Mouse (Mus musculus): ENCODE results near the gene Hoxd12. TPM values are rescaled to one million over a fixed set of nuclear protein-coding genes. Genes with fewer than 3 reads are reported as not detected.

The Hoxd12 gene
- polyA plus RNA-seq, 1 experiment from 2014 or later, result not detected

GRCm38 (mm10) chr2:74698201-74699052, 23.6 kb downstream of the Hoxd12 start:
- WGBS, result under 1% methylated on average over 85 of the region's 86 CpGs
- peaks cover 97% of the 10 kb centered on the region for H3K27me3 ChIP-seq (ENCODE audit: control insufficient read depth, insufficient read depth, low read depth, low read length)

GRCm38 (mm10) chr2:74699053-74699430, 24.2 kb downstream of the Hoxd12 start:
- H3K4me1 ChIP-seq (replicated peaks; ENCODE audit: control insufficient read depth, insufficient read depth, low read length), result peaks cover 4% of the 10 kb centered on the region
- 1% methylated on average over 17 of the region's 17 CpGs for WGBS
- H3K4me2 ChIP-seq (ENCODE audit: low read depth, low read length), result no peak overlapping the region
- no peaks in the 10 kb centered on the region for H3K36me3 ChIP-seq (ENCODE audit: control insufficient read depth, insufficient read depth, low read length)
- no peak overlapping the region for H3K27ac ChIP-seq (ENCODE audit: low read length)
- no peak overlapping the region for H3K9ac ChIP-seq (ENCODE audit: low read length)
- H3K4me3 ChIP-seq (ENCODE audit: low read length), result no peak overlapping the region
- no peaks in the 10 kb centered on the region for H3K9me3 ChIP-seq (ENCODE audit: control insufficient read depth, low read length)
- no peak for ATAC-seq (ENCODE audit: low read depth)
- peaks cover 97% of the 10 kb centered on the region for H3K27me3 ChIP-seq (ENCODE audit: control insufficient read depth, insufficient read depth, low read depth, low read length)

More at GRCm38 (mm10) chr2:74698201-74699052, 23.6 kb downstream of the Hoxd12 start:
- H3K9ac ChIP-seq (ENCODE audit: low read length), result no peak overlapping the region
- H3K4me1 ChIP-seq (replicated peaks; ENCODE audit: control insufficient read depth, insufficient read depth, low read length), result peaks cover 4% of the 10 kb centered on the region
- no peaks in the 10 kb centered on the region for H3K36me3 ChIP-seq (ENCODE audit: control insufficient read depth, insufficient read depth, low read length)
- no peak overlapping the region for H3K27ac ChIP-seq (ENCODE audit: low read length)
- peak overlapping the region; percentile 52 for H3K4me2 ChIP-seq (ENCODE audit: low read depth, low read length)
- H3K4me3 ChIP-seq (ENCODE audit: low read length), result peak overlapping the region; percentile 31
- no peaks in the 10 kb centered on the region for H3K9me3 ChIP-seq (ENCODE audit: control insufficient read depth, low read length)
- peak; percentile 58 for ATAC-seq (ENCODE audit: low read depth)

GRCm38 (mm10) chr2:74699664-74700545, 25.1 kb downstream of the Hoxd12 start:
- Histone ChIP-seq H3K4me2 (ENCODE audit: low read depth, low read length) (no peak overlapping the region), H3K4me3 (ENCODE audit: low read length) (no peak overlapping the region), H3K27me3 (ENCODE audit: control insufficient read depth, insufficient read depth, low read depth, low read length) (peaks cover 97% of the 10 kb centered on the region), H3K36me3 (ENCODE audit: control insufficient read depth, insufficient read depth, low read length) (no peaks in the 10 kb centered on the region), H3K9me3 (ENCODE audit: control insufficient read depth, low read length) (no peaks in the 10 kb centered on the region), H3K27ac (ENCODE audit: low read length) (no peak overlapping the region), H3K4me1 (replicated peaks; ENCODE audit: control insufficient read depth, insufficient read depth, low read length) (peaks cover 6% of the 10 kb centered on the region), H3K9ac (ENCODE audit: low read length) (no peak overlapping the region)
- ATAC-seq (ENCODE audit: low read depth), result no peak
- 2% methylated on average over 23 of the region's 23 CpGs for WGBS

GRCm38 (mm10) chr2:74700546-74701112, 25.8 kb downstream of the Hoxd12 start:
- Histone ChIP-seq H3K4me3 (ENCODE audit: low read length) (no peak overlapping the region), H3K27ac (ENCODE audit: low read length) (no peak overlapping the region), H3K4me1 (replicated peaks; ENCODE audit: control insufficient read depth, insufficient read depth, low read length) (peaks cover 14% of the 10 kb centered on the region), H3K9ac (ENCODE audit: low read length) (no peak overlapping the region), H3K36me3 (ENCODE audit: control insufficient read depth, insufficient read depth, low read length) (no peaks in the 10 kb centered on the region), H3K4me2 (ENCODE audit: low read depth, low read length) (no peak overlapping the region), H3K27me3 (ENCODE audit: control insufficient read depth, insufficient read depth, low read depth, low read length) (peaks cover 97% of the 10 kb centered on the region), H3K9me3 (ENCODE audit: control insufficient read depth, low read length) (no peaks in the 10 kb centered on the region)
- ATAC-seq (ENCODE audit: low read depth), result no peak
- WGBS, result 4% methylated on average over 22 of the region's 22 CpGs

GRCm38 (mm10) chr2:74701949-74702819, 27.4 kb downstream of the Hoxd12 start:
- H3K9ac ChIP-seq (ENCODE audit: low read length), result no peak overlapping the region
- H3K36me3 ChIP-seq (ENCODE audit: control insufficient read depth, insufficient read depth, low read length), result no peaks in the 10 kb centered on the region
- peaks cover 14% of the 10 kb centered on the region for H3K4me1 ChIP-seq (replicated peaks; ENCODE audit: control insufficient read depth, insufficient read depth, low read length)
- no peak for ATAC-seq (ENCODE audit: low read depth)
- 10% methylated on average over 17 of the region's 17 CpGs for WGBS
- peaks cover 95% of the 10 kb centered on the region for H3K27me3 ChIP-seq (ENCODE audit: control insufficient read depth, insufficient read depth, low read depth, low read length)
- no peaks in the 10 kb centered on the region for H3K9me3 ChIP-seq (ENCODE audit: control insufficient read depth, low read length)
- no peak overlapping the region for H3K4me2 ChIP-seq (ENCODE audit: low read depth, low read length)
- no peak overlapping the region for H3K27ac ChIP-seq (ENCODE audit: low read length)
- H3K4me3 ChIP-seq (ENCODE audit: low read length), result no peak overlapping the region

GRCm38 (mm10) chr2:74702820-74703219, 28.0 kb downstream of the Hoxd12 start:
- no peak overlapping the region for H3K27ac ChIP-seq (ENCODE audit: low read length)

GRCm38 (mm10) chr2:74703317-74703716, 28.5 kb downstream of the Hoxd12 start:
- WGBS, result 9% methylated on average over 10 of the region's 10 CpGs
- no peak for ATAC-seq (ENCODE audit: low read depth)
- H3K9me3 ChIP-seq (ENCODE audit: control insufficient read depth, low read length), result no peaks in the 10 kb centered on the region
- no peak overlapping the region for H3K4me2 ChIP-seq (ENCODE audit: low read depth, low read length)
- no peak overlapping the region for H3K27ac ChIP-seq (ENCODE audit: low read length)
- H3K9ac ChIP-seq (ENCODE audit: low read length), result no peak overlapping the region
- no peaks in the 10 kb centered on the region for H3K36me3 ChIP-seq (ENCODE audit: control insufficient read depth, insufficient read depth, low read length)
- no peak overlapping the region for H3K4me3 ChIP-seq (ENCODE audit: low read length)
- H3K27me3 ChIP-seq (ENCODE audit: control insufficient read depth, insufficient read depth, low read depth, low read length), result peaks cover 95% of the 10 kb centered on the region
- H3K4me1 ChIP-seq (replicated peaks; ENCODE audit: control insufficient read depth, insufficient read depth, low read length), result peaks cover 10% of the 10 kb centered on the region

More at GRCm38 (mm10) chr2:74702820-74703219, 28.0 kb downstream of the Hoxd12 start:
- no peak for ATAC-seq (ENCODE audit: low read depth)
- H3K27me3 ChIP-seq (ENCODE audit: control insufficient read depth, insufficient read depth, low read depth, low read length), result peaks cover 95% of the 10 kb centered on the region
- 22% methylated on average over 6 of the region's 6 CpGs for WGBS
- no peaks in the 10 kb centered on the region for H3K36me3 ChIP-seq (ENCODE audit: control insufficient read depth, insufficient read depth, low read length)
- no peak overlapping the region for H3K9ac ChIP-seq (ENCODE audit: low read length)
- no peaks in the 10 kb centered on the region for H3K9me3 ChIP-seq (ENCODE audit: control insufficient read depth, low read length)
- no peak overlapping the region for H3K4me3 ChIP-seq (ENCODE audit: low read length)
- H3K4me1 ChIP-seq (replicated peaks; ENCODE audit: control insufficient read depth, insufficient read depth, low read length), result peaks cover 14% of the 10 kb centered on the region
- H3K4me2 ChIP-seq (ENCODE audit: low read depth, low read length), result no peak overlapping the region

- peaks cover 95% of the 10 kb centered on the region for H3K27me3 ChIP-seq (ENCODE audit: control insufficient read depth, insufficient read depth, low read depth, low read length)
- ATAC-seq (ENCODE audit: low read depth), result no peak
- no peaks in the 10 kb centered on the region for H3K9me3 ChIP-seq (ENCODE audit: control insufficient read depth, low read length)
- H3K36me3 ChIP-seq (ENCODE audit: control insufficient read depth, insufficient read depth, low read length), result no peaks in the 10 kb centered on the region
- peaks cover 10% of the 10 kb centered on the region for H3K4me1 ChIP-seq (replicated peaks; ENCODE audit: control insufficient read depth, insufficient read depth, low read length)
- H3K9ac ChIP-seq (ENCODE audit: low read length), result no peak overlapping the region
- H3K4me3 ChIP-seq (ENCODE audit: low read length), result no peak overlapping the region
- 3% methylated on average over 26 of the region's 26 CpGs for WGBS
- no peak overlapping the region for H3K27ac ChIP-seq (ENCODE audit: low read length)
- H3K4me2 ChIP-seq (ENCODE audit: low read depth, low read length), result no peak overlapping the region
Observed at GRCm38 (mm10) chr2:74703720-74704392, 29.0 kb downstream of the Hoxd12 start.
